Mouse (Mus musculus) intestine, embryonic 16.5 days (tissue): ENCODE data around the gene 4931440F15Rik. TPM values are rescaled to one million over a fixed set of nuclear protein-coding genes. Genes with fewer than 3 reads are reported as not detected.
A peak's percentile ranks its signal among the peaks of the same experiment; 100 is the strongest.
"Not testable (repeated sequence)": the region's sequence is repeated elsewhere in the genome, so short reads cannot be mapped to it uniquely, and the experiment has no call there.

ENCODE experiments used
- ATAC-seq: fragments of 200-750 bp; cut with Nextera tagmentation; 2 replicates; pipeline ENCODE4 v1.8.0; 2017; ENCODE audit warnings: moderate TSS enrichment, moderate library complexity
- H3K27ac ChIP-seq: fragments of 300-500 bp; sonication (generic); 2 replicates; pipeline ENCODE4 v1.5.1; 2014; ENCODE audit warnings: mild to moderate bottlenecking, low read length
- H3K27me3 ChIP-seq: fragments of 300-500 bp; sonication (generic); replicated peaks from 2 replicates; pipeline ENCODE4 v1.6.1; 2014; ENCODE audit warnings: low read length, control low read depth, mixed read lengths; ENCODE audit not compliant: control insufficient read depth, insufficient read depth
- H3K36me3 ChIP-seq: fragments of 300-500 bp; sonication (generic); 2 replicates; pipeline ENCODE4 v1.6.1; 2014; ENCODE audit warnings: low read length, control low read depth; ENCODE audit not compliant: control insufficient read depth, insufficient read depth
- H3K4me1 ChIP-seq: fragments of 300-500 bp; sonication (generic); 2 replicates; pipeline ENCODE4 v1.6.1; 2014; ENCODE audit warnings: low read length, control low read depth, mixed read lengths; ENCODE audit not compliant: control insufficient read depth, insufficient read depth
- H3K4me2 ChIP-seq: fragments of 300-500 bp; sonication (generic); 2 replicates; pipeline ENCODE4 v1.6.1; 2014; ENCODE audit warnings: low read depth, low read length, control low read depth
- H3K4me3 ChIP-seq: fragments of 300-500 bp; sonication (generic); 2 replicates; pipeline ENCODE4 v1.5.1; 2014; ENCODE audit warnings: mild to moderate bottlenecking, low read length
- H3K9ac ChIP-seq: fragments of 300-500 bp; sonication (generic); 2 replicates; pipeline ENCODE4 v1.6.1; 2014; ENCODE audit warnings: low read depth, low read length
- H3K9me3 ChIP-seq: fragments of 300-500 bp; sonication (generic); 2 replicates; pipeline ENCODE4 v1.6.1; 2016; ENCODE audit warnings: low read length, control low read depth; ENCODE audit not compliant: control insufficient read depth
- WGBS: fragments of 180-500 bp; shearing (Covaris S2); extraction: QIAGEN DNeasy Blood & Tissue Kit; methylation state at CpG from one replicate; pipeline ENCODE4 v1.1.7; 2014; 5-methylcytosine and 5-hydroxymethylcytosine counted together
- polyA plus RNA-seq: library from polyadenylated mRNA; unstranded; fragments of >200 nt; fragmentation: Nextera tagmentation; extraction: Ambion mirVana; gene quantifications from 2 replicates; pipeline ENCODE4 v1.2.1, GENCODE M21; 2015

The 4931440F15Rik gene
- polyA plus RNA-seq = 0.09 and 0.12 TPM in 2 replicates

DNA sequence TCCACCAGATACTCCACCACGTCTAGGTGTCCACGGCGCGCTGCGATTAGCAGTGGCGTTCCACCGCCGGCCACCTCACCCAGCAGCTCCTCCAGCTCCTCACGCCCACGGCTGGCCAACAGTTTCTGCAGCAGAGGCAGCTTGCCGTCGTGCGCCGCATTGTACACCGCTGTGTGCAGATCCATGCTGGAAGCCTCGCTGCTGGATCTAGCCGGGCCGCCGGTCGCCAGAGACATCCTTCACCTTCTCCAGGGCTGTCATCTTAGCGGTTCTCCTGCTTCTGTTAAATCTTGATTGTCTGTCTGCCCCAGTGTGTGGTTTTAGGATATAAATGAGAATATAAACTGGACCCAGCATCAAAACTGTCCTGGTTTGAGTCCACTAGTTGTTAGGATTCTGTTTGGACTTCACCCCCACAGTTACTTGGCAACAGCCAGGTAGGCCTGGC lies at the start of gene 4931440F15Rik:
TSS of gene 4931440F15Rik (minus strand) at position 398 of the 448 bp plus-strand sequence.
- not testable (repeated sequence) for H3K9me3 ChIP-seq, H3K27me3 ChIP-seq, H3K36me3 ChIP-seq, ATAC-seq, H3K9ac ChIP-seq, H3K27ac ChIP-seq, H3K4me1 ChIP-seq
- peak within 1 kb of the TSS; percentile 33 for H3K4me3 ChIP-seq
- WGBS = 25% methylated on average over 21 of the region's 21 CpGs
- peak within 1 kb of the TSS; percentile 51 for H3K4me2 ChIP-seq

DNA sequence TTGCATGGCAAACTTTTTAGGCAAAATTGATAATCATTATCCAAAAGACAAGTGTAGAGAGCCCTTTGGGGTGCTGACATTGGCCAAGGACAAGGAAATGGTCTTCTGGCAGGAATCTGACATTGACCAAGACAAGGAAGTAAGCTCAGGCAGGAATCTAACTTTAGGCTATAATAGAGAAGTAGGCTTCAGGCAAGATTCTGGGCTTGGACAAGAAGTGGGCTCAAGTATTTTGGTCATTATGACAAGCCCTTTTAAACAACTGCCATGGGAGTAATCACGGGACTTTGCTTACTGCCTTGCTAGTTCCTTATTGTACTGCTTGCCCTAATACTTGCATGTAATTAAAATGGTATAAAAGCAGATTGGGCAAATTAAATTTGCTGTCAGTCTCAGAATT lies 49.3 kb upstream of the 4931440F15Rik start:
- not testable (repeated sequence) for ATAC-seq, H3K4me1 ChIP-seq, H3K9me3 ChIP-seq, H3K36me3 ChIP-seq, H3K27me3 ChIP-seq, H3K9ac ChIP-seq, H3K27ac ChIP-seq, H3K4me2 ChIP-seq, H3K4me3 ChIP-seq
- WGBS = 85% methylated on average over 1 of the region's 1 CpGs

DNA sequence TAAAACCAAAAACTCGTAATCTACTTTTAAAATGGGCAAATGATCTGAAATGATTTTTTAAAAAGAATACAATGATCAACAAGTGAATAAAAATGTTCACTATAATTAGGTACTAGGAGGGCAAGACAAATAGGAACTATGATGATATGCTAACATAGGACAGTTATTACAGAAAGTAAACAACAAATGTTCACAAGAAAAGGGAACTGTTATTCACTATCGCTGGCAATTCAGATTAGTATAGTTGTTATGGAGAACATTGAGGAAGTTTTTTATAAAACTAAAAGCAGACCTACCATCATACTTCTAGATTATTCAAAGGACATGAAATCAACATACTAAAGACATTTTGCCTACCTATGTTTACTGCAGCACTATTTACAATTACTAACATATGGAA lies 44.7 kb upstream of the 4931440F15Rik start:
- Histone ChIP-seq H3K4me3 (no peak overlapping the region), H3K27ac (no peak overlapping the region), H3K9me3 (no peaks in the 10 kb centered on the region), H3K9ac (no peak overlapping the region), H3K27me3 (no peaks in the 10 kb centered on the region), H3K4me2 (no peak overlapping the region), H3K36me3 (no peaks in the 10 kb centered on the region), H3K4me1 (no peaks in the 10 kb centered on the region)
- no peak for ATAC-seq
- 88% methylated on average over 2 of the region's 2 CpGs for WGBS

DNA sequence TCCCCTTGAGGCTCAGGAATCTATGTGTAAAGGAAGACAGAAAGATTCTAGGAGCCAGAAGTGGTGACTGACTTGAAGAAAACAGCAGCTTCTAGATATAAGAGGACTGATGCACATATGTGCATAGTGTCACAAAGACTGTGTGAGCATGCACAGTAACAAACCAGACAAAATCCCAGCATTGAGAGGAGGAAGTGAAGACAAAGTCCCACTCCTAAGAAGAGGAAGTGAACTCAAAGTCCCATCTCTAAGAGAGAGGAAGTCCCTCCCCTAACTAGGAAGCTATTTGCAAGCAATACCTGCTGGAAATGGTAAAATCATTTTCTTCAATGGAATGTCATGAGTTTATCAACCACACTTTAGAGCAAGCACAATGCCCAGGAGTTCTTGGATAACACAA lies 38.8 kb upstream of the 4931440F15Rik start:
- Histone ChIP-seq H3K4me3 (no peak overlapping the region), H3K9me3 (no peaks in the 10 kb centered on the region), H3K4me1 (no peaks in the 10 kb centered on the region), H3K36me3 (no peaks in the 10 kb centered on the region), H3K27me3 (no peaks in the 10 kb centered on the region), H3K4me2 (no peak overlapping the region), H3K27ac (no peak overlapping the region), H3K9ac (no peak overlapping the region)
- ATAC-seq = no peak

DNA sequence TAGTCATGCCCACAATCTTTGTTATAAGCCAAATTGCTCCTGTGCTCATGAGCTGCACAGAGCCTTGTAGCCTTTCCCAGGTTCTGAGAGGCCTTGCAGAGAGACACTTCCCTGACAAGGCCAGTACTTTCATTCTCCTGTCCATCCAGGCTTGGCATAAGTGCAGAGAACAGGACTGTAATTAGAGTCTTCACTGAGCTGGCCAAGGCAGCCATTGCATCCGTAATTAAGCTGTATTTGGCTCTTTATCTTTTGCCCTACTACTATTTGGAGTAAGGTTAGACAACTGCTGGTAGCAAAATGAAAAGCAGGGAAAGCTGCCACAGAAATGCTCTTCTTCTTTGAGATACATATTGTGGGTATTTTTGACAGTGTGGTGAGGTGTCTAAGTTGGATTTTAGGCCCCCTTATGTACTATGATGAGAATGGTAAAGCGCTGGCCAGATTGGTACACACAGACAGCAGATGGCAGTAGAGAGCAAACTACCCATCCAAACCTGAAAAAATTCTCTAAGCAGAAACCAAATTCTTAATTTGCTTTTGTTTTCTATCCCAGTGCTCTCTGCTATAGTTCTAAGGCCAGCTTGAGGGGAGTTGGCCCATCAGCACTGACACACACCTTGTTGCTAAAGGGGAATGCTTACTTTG lies 36.4 kb upstream of the 4931440F15Rik start:
- no peak for ATAC-seq
- WGBS = 46% methylated on average over 2 of the region's 2 CpGs

DNA sequence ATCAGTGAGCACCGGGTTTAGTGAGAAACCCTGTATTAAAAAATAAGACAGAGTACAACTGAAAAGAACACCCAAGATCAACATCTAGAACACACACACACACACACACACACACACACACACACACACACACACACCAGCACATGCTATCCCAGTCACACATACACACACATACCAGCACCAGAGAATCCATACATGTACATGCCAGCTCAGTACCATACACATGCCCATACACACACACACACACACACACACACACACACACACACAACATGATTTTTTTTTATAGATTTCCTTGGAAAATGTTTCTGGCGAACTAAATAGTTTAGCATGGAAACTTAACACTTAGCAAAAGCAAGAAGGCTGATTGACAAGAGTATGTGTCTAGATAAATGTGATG lies 35.6 kb upstream of the 4931440F15Rik start:
- WGBS = 81% methylated on average over 2 of the region's 2 CpGs
- Histone ChIP-seq H3K36me3 (no peaks in the 10 kb centered on the region), H3K9me3 (no peaks in the 10 kb centered on the region), H3K27ac (no peak overlapping the region), H3K9ac (no peak overlapping the region), H3K4me1 (no peaks in the 10 kb centered on the region), H3K27me3 (no peaks in the 10 kb centered on the region), H3K4me2 (no peak overlapping the region), H3K4me3 (no peak overlapping the region)
- no peak for ATAC-seq

More for the DNA sequence above, 36.4 kb upstream of the 4931440F15Rik start:
- no peaks in the 10 kb centered on the region for H3K36me3 ChIP-seq
- H3K4me1 ChIP-seq = no peaks in the 10 kb centered on the region
- no peak overlapping the region for H3K9ac ChIP-seq
- H3K4me3 ChIP-seq = no peak overlapping the region
- H3K27ac ChIP-seq = no peak overlapping the region
- H3K9me3 ChIP-seq = no peaks in the 10 kb centered on the region
- no peaks in the 10 kb centered on the region for H3K27me3 ChIP-seq
- H3K4me2 ChIP-seq = no peak overlapping the region

DNA sequence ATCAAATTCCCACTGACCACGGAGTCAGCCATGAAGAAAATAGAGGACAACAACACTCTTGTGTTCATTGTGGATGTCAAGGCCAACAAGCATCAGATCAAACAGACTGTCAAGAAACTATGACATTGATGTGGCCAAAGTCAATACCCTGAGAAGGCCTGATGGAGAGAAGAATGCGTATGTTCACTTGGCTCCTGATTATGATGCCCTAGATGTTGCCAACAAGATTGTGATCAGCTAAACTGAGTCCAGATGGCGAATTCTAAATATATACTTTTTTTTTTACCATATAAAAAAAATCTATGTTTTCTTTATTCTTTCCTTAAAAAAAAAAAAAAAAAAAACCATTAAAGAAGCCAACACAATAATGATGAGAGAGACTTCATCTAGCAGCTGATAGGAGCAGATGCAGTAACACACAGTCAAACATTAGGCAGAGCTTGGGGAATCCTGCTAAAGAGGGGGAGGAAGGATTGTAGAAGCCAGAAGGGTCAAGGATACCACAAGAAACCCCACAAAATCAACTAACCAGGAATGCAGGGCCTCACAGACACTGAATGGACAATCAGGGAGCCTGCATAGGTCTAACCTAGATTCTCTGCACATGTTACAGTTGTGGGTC lies 15.2 kb upstream of the 4931440F15Rik start:
- no peaks in the 10 kb centered on the region for H3K27me3 ChIP-seq
- 91% methylated on average over 3 of the region's 3 CpGs for WGBS
- H3K4me3 ChIP-seq = no peak overlapping the region
- no peak overlapping the region for H3K27ac ChIP-seq
- no peaks in the 10 kb centered on the region for H3K9me3 ChIP-seq
- peaks cover 3% of the 10 kb centered on the region; the same call in 1 of the 2 replicates for H3K4me1 ChIP-seq
- H3K4me2 ChIP-seq = no peak overlapping the region
- H3K9ac ChIP-seq = no peak overlapping the region
- H3K36me3 ChIP-seq = no peaks in the 10 kb centered on the region
- ATAC-seq = no peak

DNA sequence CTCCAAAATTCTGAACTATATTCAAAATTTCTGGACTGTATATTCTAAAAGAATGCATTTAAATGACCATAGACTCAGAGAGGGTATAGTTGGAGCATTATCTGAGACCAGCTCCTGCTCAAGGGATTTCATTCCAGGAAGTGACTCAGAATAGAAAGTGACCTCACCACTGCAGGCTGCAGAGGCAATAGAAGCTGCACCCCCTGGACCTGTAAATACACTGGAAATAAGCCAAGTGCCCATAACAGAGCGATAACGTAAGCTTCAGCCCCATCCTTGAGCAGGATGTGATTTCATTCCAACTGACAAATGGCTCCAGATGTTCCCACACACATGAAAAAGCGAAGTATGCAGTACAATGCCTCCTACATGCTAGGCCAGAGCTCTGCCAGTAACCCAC lies 14.3 kb upstream of the 4931440F15Rik start:
- Histone ChIP-seq H3K4me2 (no peak overlapping the region), H3K36me3 (no peaks in the 10 kb centered on the region), H3K9me3 (no peaks in the 10 kb centered on the region), H3K4me1 (peaks cover 3% of the 10 kb centered on the region; the same call in 1 of the 2 replicates), H3K27me3 (no peaks in the 10 kb centered on the region), H3K27ac (no peak overlapping the region; the same call in 1 of the 2 replicates), H3K4me3 (no peak overlapping the region), H3K9ac (no peak overlapping the region)
- WGBS = 24% methylated on average over 3 of the region's 3 CpGs
- ATAC-seq = peak; percentile 91

DNA sequence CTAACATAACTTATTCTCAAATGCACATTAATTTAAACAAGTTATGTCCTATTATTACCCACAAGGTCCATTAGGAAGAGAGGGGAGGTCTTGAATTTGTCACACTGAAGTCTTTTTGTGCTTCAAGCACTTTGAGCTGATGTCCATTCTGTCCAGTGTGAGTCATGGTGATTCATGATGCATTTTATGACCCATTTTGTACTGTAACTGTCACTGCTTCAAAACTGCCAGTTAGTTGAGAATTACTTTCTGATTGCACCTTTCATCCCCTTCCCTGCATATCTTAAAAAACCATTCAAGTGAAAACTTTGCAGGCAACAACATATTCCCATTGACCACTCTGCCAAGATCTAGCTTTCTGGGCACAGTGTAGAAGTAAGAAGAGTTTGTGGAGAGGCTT lies 11.6 kb upstream of the 4931440F15Rik start:
- no peaks in the 10 kb centered on the region for H3K27me3 ChIP-seq
- H3K27ac ChIP-seq = no peak overlapping the region
- H3K36me3 ChIP-seq = no peaks in the 10 kb centered on the region
- ATAC-seq = no peak
- H3K9me3 ChIP-seq = no peaks in the 10 kb centered on the region
- H3K4me3 ChIP-seq = no peak overlapping the region
- no peak overlapping the region for H3K9ac ChIP-seq
- H3K4me1 ChIP-seq = peaks cover 3% of the 10 kb centered on the region; the same call in 1 of the 2 replicates
- H3K4me2 ChIP-seq = no peak overlapping the region
